Mouse (Mus musculus) left cerebral cortex, adult 2 months (tissue): Measurements from ENCODE around the gene Gpx1. TPM values are rescaled to one million over a fixed set of nuclear protein-coding genes. Genes with fewer than 3 reads are reported as not detected.

Source experiments
- DNase-seq, 2 experiments: peaks; one replicate each; pipeline ENCODE4 v3.0.0; 2021 to 2022; ENCODE audit warnings: low spot score in 2 of 2, mixed read lengths in 1 of 2; ENCODE audit errors: extremely low spot score in 1 of 2
- H3K27ac ChIP-seq: fragments of 200-600 bp; 2 replicates; pipeline ENCODE4 v1.8.1; 2022
- H3K4me3 ChIP-seq: fragments of 200-600 bp; 2 replicates; pipeline ENCODE4 v1.8.1; 2022
- CTCF ChIP-seq: fragments of 200-600 bp; IDR thresholded peaks from 2 replicates; pipeline ENCODE4 v1.8.1; 2022; ENCODE audit warnings: antibody characterized with exemption, mild to moderate bottlenecking, moderate library complexity
- intact Hi-C: fragments of 180-260 bp; cut with DNase I; formaldehyde crosslinking; loops from one replicate; pipeline ENCODE4 v1.15.1; 2025
- total RNA-seq, 2 experiments: library from RNA; stranded (reverse); gene quantifications; 2 replicates each; pipeline ENCODE4 v1.2.3; 2021

The Gpx1 gene
- total RNA-seq, 2 experiments from 2014 or later = 90.0 to 94.1 TPM

GRCm38 (mm10) chr9:108378736-108379135 is 40.0 kb downstream of the Gpx1 start:
- no peak for DNase-seq
- H3K4me3 ChIP-seq = no peak overlapping the region
- no peak overlapping the region for H3K27ac ChIP-seq
- TF ChIP-seq CTCF = no peak
- intact Hi-C loops = no loop called here

DNA sequence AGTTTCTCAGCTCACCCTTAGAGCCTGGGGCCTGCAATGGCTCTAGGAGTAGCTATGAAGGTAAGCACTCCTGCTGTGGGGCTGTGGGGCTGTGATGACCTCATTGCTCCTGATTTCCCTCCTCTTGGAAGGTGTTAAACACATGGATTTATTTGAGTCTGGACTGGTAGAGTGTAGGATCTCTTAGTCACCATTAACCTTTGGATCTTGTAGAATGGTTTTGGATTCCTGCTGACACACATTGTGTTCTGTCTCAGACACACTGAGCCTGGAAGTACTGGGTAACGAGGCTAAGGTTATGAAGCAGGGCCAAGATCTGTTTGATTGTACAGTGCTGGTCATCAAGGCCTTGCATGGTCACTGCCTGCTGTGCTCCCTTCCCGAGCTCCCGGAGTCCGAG is 40.6 kb downstream of the Gpx1 start:
- Histone ChIP-seq H3K27ac (no peak overlapping the region), H3K4me3 (no peak overlapping the region)
- TF ChIP-seq CTCF = no peak
- intact Hi-C loops = no loop called here
- no peak for DNase-seq

- DNase-seq = no peak
- no peak for TF ChIP-seq CTCF
- intact Hi-C loops = no loop called here
- no peak overlapping the region for H3K27ac ChIP-seq
- no peak overlapping the region for H3K4me3 ChIP-seq
Measured at GRCm38 (mm10) chr9:108381382-108381781, 42.7 kb downstream of the Gpx1 start.

DNA sequence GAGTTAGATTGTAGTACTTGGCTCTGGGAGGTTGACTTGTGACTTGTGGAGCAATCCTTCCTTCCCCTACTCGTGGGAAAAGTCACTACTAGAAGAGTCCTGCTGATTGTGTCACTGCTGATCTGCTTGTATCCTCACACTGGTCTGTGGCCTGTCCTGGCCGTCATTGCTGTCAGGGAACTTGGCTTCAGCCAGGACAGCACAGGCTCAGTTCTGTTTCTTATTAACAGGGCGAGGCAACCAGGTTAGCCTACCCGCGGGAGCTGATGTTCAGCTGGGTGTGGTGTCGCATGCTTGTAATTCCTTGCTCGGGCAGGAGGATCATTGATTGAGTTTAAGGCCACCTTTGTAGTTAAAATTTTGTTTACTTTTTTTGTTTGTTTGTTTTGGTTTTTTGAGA is 46.3 kb downstream of the Gpx1 start:
- intact Hi-C loops = no loop called here
- Histone ChIP-seq H3K4me3 (no peak overlapping the region), H3K27ac (no peak overlapping the region)
- TF ChIP-seq CTCF = no peak
- no peak for DNase-seq

GRCm38 (mm10) chr9:108386816-108387215 is 48.1 kb downstream of the Gpx1 start:
- Histone ChIP-seq H3K27ac (no peak overlapping the region), H3K4me3 (no peak overlapping the region)
- TF ChIP-seq CTCF = no peak
- DNase-seq = no peak
- intact Hi-C loops = no loop called here

- no peak overlapping the region for H3K27ac ChIP-seq
- no peak for TF ChIP-seq CTCF
- no peak for DNase-seq
- no peak overlapping the region for H3K4me3 ChIP-seq
- intact Hi-C loops = no loop called here
Measured at GRCm38 (mm10) chr9:108388601-108389000, 49.9 kb downstream of the Gpx1 start.

DNA sequence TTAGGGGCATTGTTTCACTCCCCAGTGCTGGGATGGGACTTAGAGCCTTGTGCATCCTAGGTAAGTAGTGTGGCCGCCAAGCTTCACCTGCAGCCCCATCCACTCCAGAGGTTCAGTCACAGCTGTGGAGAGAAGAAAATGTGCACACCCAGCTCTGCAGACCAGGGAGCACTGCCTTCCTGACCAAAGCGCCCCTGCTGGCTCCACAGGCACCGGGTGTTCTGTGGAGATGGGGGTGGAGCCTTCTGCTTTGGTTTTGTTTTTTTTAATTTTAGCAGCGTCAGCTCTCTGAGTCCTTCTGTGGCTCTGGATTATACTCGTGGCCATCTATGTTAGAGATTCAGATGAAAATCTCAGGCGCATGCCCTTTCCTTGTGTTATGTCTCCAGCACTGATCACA is 50.5 kb downstream of the Gpx1 start:
- DNase-seq = no peak
- no peak overlapping the region for H3K4me3 ChIP-seq
- peak; percentile 11; the same call in 1 of the 2 replicates for TF ChIP-seq CTCF
- no peak overlapping the region for H3K27ac ChIP-seq
- intact Hi-C loops = no loop called here

Other genes starting within 250 kb of the Gpx1 start
- 10 to 100 TPM; 31.0 to 31.8 TPM for gene Apeh, start 244.3 kb upstream of the Gpx1 start, total RNA-seq
- gene Bsn, start 148.5 kb upstream of the Gpx1 start, total RNA-seq = 100 to 1,000 TPM; 300 to 320 TPM
- gene Dag1, start 74.9 kb upstream of the Gpx1 start, total RNA-seq = 10 to 100 TPM; 77.4 to 77.5 TPM
- gene Nicn1, start 48.5 kb upstream of the Gpx1 start, total RNA-seq = 100 to 1,000 TPM; 122 to 130 TPM
- gene Amt, start 42.0 kb upstream of the Gpx1 start, total RNA-seq = 10 to 100 TPM; 32.1 to 38.0 TPM
- 100 to 1,000 TPM; 154 to 159 TPM for gene Rhoa, start 32.8 kb upstream of the Gpx1 start, total RNA-seq
- 10 to 100 TPM; 29.3 to 35.4 TPM for gene Tcta, start 32.7 kb upstream of the Gpx1 start, total RNA-seq
- 100 to 1,000 TPM; 122 to 124 TPM for gene Usp4, start 8.9 kb downstream of the Gpx1 start, total RNA-seq
- gene 1700102P08Rik, start 53.9 kb downstream of the Gpx1 start, total RNA-seq = 1 to 10 TPM; 2.0 to 3.3 TPM
- gene Ccdc36, start 89.6 kb downstream of the Gpx1 start, total RNA-seq = under 1 TPM; 0.26 to 0.29 TPM
- not detected for gene BC048562, start 97.6 kb downstream of the Gpx1 start, total RNA-seq
- 10 to 100 TPM; 31.3 to 44.6 TPM for gene Ccdc71, start 121.6 kb downstream of the Gpx1 start, total RNA-seq
- gene Klhdc8b, start 122.7 kb downstream of the Gpx1 start, total RNA-seq = 10 to 100 TPM; 30.7 to 32.8 TPM
- 10 to 100 TPM; 28.2 to 29.4 TPM for gene Lamb2, start 140.8 kb downstream of the Gpx1 start, total RNA-seq
- gene Usp19, start 151.7 kb downstream of the Gpx1 start, total RNA-seq = 100 to 1,000 TPM; 153 to 167 TPM
- gene Qars, start 168.8 kb downstream of the Gpx1 start, total RNA-seq = 10 to 100 TPM; 75.3 to 78.0 TPM
- 100 to 1,000 TPM; 140 to 155 TPM for gene Qrich1, start 177.9 kb downstream of the Gpx1 start, total RNA-seq
- gene Impdh2, start 221.4 kb downstream of the Gpx1 start, total RNA-seq = 10 to 100 TPM; 53.5 to 54.1 TPM
- 10 to 100 TPM; 59.6 to 64.8 TPM for gene Ndufaf3, start 228.5 kb downstream of the Gpx1 start, total RNA-seq
- gene Dalrd3, start 231.0 kb downstream of the Gpx1 start, total RNA-seq = 10 to 100 TPM; 93.1 to 94.2 TPM
- 100 to 1,000 TPM; 107 to 109 TPM for gene Wdr6, start 239.8 kb downstream of the Gpx1 start, total RNA-seq